Mouse (Mus musculus) inflammation-experienced regulatory T-cells, adult 6 months (primary cell): Measurements from ENCODE around the gene 1700012A03Rik. TPM values are rescaled to one million over a fixed set of nuclear protein-coding genes. Genes with fewer than 3 reads are reported as not detected.

Experiments used
- ATAC-seq: one replicate; pipeline ENCODE4 v1.8.0; 2017
- polyA plus RNA-seq, 3 experiments: library from polyadenylated mRNA; unstranded; fragments of 100-300 nt; shearing (Covaris generic); gene quantifications; one replicate each; pipeline ENCODE4 v1.2.1; 2017

Gene 1700012A03Rik
- not detected for polyA plus RNA-seq

DNA sequence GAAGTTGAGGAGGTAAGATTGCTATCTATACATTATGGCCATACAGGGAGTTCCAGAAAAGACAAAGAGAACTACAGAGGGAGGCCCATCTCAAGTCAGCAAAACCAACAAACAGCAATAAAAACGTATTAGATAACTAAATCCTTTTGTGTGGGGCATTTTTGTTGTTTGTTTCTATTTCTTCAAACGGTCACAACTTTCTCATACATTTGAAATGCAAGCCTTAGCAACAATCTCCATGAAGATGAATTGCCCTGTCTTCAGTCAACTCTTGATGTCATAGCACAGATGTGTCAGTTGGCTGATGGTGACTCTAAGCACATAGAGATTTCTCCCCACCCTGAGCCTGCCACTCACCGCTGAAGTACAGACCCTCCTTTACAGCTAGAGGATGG lies at the start of gene 1700012A03Rik:
1700012A03Rik (plus strand) TSS at position 296 of the 395 bp plus-strand sequence.
- no peak for ATAC-seq

DNA sequence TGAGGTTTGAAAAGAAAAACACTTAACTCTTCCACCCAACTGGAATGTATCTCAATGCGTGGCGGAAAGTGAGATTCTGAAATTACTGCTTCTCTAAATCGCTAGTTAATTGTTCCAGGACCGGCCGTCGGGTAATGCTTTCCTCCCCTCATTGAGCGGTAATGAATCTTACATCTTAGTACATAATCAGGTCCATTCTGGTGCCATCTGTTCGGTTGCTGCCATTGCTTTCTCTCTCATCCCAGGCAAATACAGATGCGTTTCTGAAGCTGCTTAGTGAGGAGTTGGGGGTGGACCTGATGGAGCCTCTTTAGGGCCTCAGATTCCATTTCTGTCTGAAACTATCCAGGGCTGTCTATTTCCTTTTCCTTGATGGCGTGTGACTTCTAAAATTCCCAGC lies 45.8 kb upstream of the 1700012A03Rik start:
- ATAC-seq: no peak

DNA sequence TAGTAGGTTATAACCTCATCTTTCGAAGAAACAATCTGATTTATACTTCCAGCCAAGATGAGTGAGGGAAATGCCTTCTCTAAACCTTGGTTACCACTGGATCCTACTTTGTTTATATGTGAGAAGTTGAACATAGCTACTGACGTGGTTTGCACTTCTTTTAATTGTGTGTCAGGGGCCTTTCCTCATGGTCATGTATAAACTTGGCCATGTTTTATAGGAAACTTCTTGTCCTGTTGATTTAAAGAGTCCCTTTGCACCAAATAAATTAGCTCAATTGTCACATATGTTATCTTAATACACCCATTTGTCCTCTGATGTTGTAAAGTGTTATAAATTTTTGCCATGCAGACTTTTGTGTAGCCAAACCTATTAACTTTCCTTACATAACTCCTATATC lies 44.1 kb upstream of the 1700012A03Rik start:
- ATAC-seq: no peak

GRCm38 (mm10) chr6:32006382-32006781 lies 43.7 kb upstream of the 1700012A03Rik start:
- no peak for ATAC-seq

GRCm38 (mm10) chr6:32007336-32007735 lies 42.7 kb upstream of the 1700012A03Rik start:
- no peak for ATAC-seq

DNA sequence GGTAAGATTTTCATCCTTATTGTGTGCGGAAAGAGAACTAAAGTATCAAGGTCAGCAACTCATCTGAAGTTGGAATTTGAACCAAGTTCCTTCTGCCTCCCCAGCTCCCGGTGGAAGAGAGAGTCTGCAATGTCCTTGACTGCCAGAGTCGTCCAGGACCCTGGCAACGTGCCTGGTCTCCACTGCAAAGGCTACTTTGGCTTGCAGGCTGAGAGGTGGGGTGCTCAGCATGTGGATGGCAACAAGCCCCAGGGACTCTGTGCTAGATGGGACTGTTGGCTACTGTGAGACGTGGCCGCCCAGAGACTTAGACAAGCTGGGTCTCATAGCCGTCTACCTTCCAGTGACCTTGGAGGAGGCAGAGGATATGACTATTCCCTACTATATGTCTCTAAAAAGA lies 33.2 kb upstream of the 1700012A03Rik start:
- ATAC-seq: no peak

GRCm38 (mm10) chr6:32017406-32018104 lies 32.5 kb upstream of the 1700012A03Rik start:
- ATAC-seq: no peak

- no peak for ATAC-seq
These were observed 32.0 kb upstream of the 1700012A03Rik start for GRCm38 (mm10) chr6:32018105-32018446.

DNA sequence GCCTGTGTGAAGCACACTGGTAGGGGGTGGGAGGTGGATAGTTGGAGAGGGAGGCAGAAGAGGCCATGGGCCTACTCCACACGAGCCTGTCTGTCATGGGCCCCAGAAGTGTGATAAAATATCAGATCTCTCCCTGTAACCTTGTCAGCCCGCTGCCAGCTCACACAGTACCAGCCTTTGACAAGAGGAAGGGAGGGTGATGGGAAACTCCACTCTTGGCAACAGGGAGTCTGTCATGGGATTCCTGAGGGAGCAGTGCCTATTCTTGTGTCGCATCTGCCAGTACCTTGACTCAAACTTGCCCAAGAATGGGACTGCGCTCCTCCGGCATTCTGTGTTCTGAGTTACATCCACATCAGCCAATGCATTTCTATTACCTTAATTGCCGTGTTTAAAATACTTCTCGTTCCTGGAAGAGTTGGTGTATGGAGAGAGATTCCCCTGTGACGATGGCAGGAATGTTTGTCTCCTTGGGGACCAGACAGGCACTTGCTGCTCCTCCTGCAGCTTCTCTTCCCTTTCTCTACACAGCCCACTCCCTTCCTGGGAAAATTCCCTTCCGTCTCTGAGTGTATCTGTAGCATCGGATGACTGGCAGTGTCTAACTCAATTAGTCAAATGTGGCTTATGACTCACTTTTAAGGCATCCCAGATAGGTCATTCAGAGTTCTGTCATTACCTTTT lies 28.1 kb upstream of the 1700012A03Rik start:
- ATAC-seq: no peak

DNA sequence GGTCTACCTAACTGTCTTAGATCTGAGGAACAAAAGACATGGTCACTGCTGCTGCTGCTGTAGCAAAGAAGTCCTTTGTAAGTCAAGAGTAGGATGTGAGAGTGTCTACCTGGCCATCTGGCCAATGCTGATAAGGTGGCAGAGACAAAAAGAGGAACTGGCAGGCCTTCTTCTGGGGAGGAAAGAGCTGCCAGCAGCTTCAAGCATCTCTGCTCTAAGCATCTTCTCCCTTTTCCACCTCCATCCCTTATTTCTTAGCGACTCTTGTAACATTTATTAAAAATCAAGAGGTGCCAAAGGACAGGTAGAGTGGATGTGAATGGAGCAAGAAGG lies 27.5 kb upstream of the 1700012A03Rik start:
- ATAC-seq: no peak

DNA sequence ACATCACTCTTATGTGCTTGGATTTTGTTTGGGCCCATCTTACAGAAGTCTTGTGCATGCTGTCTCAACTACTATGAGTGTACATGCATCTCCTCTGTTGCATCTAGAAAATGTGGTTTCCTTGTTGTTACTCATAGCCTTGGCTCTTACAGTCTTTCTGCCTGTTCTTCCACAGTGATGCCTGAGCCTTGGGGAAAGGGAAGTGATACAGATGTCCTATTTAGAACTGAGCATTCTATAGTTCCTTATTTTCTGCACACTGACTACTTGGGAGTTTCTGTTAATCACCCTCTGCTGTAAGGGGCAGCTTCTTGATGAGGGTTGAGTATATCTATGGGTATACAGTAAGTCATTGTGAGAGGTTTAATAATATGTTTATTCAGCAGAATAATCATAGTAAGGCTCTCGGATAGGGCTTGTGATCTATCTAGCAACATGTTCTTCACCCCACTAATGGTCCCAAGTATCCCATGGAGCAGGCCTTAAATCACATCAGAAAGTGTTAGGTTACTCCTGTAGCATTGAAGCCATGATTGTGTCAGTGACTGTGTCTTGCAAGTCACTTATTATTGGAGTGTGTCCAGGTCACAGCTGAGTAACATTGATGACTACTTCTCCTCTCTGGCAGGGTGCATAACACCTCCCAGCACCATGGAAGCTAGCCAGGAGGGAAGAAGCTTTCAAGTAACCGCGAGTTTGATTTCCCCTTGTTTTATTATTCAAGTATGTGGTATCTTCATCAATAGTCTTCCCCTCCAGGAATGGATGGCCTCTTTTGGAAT lies 21.6 kb upstream of the 1700012A03Rik start:
- no peak for ATAC-seq

GRCm38 (mm10) chr6:32034226-32034625 lies 15.8 kb upstream of the 1700012A03Rik start:
- no peak for ATAC-seq

DNA sequence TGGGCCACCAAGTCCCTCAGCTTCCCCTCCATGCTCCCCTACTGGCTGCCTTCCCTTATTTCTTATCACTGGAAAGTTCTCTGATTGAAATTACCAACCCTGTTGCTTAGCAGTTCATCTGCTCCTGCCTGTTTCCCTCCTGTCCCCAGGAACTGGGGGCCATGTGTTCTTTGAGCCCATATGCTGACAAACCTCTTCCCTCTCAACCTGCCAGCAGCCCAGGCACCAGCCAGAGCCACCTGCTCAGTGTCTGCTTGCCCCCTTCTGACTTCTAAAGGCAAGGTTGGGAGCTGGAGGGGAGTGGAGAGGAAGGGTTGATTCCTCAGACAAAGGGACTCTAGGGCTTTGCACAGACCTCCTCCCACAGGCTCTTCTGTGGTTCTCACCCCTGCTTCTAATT lies 4.7 kb upstream of the 1700012A03Rik start:
- no peak for ATAC-seq

GRCm38 (mm10) chr6:32049256-32049950 lies 643 bp upstream of the 1700012A03Rik start:
- no peak for ATAC-seq

GRCm38 (mm10) chr6:32052135-32052915 lies 2.3 kb downstream of the 1700012A03Rik start:
- ATAC-seq: no peak

DNA sequence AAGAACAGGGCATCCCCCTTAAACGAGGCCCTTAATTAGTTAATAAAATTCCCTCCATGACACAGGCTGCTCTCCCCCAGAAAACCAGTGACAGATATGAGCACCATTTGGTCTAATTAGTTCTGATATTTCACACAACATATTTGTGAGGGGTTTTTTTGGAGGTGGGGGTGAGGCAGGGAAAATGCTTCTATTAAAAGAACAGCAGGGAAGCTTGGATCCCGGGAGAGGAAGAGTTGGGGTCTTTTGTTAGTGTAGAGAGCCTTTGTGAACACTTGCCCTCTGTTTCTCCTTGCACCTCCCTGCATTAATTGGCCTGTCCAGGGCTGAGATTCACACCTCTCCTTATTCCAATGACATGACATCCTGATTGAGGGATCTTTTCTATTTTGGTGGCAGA lies 6.5 kb downstream of the 1700012A03Rik start:
- ATAC-seq: no peak

GRCm38 (mm10) chr6:32058571-32058970 lies 8.5 kb downstream of the 1700012A03Rik start:
- no peak for ATAC-seq

GRCm38 (mm10) chr6:32060641-32061040 lies 10.6 kb downstream of the 1700012A03Rik start:
- no peak for ATAC-seq

GRCm38 (mm10) chr6:32061266-32061665 lies 11.2 kb downstream of the 1700012A03Rik start:
- no peak for ATAC-seq

DNA sequence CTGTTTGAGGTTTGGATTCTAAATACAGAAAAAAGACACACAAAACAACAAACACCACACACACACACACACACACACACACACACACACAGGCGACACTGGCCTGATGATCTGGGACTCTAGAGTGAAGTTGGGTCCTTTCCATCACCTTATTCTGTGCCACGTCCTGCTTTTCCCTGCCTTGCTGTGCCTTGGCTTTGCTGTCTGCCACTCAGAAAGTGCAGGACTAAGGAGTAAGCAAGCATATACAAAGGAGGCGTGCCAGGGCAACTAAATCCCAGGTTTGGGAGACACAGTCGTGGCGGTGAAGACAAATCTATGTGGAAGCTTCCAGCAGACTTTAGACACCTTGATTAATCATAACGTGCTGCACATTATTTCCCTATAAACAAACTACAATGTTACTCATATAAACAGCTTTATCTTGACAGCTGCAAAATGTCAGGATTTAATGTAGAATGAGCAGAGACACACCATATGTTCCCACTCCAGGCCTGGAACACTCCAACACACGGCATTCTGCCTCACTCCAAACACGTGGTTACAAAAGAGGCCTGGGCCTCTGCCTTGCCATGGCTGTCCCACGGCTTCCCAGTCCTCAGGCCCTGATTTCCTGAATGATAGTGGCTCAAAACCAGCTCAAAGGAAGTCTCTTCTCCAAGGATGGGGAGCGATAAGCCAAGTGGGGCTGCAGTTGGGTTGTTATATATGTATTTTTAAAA lies 15.9 kb downstream of the 1700012A03Rik start:
- no peak for ATAC-seq

DNA sequence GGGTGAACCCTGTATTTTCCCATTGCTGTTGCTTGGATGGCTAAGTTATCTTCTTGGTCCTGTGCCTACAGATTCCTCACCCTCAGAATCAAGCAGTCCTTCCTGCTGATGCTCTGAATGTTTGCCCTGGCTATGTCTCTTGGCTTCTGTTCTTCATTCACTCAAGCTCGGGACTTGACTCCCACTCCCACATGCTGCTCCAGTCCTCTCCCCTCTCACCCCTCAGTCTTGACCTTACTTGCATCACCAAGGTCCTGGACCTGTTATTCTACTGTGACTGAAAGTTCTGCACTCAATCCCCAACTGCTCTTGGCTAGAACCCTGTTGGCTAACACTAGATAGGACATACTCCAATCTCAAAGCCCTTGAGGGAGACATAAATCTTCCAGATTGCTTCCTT lies 22.1 kb downstream of the 1700012A03Rik start:
- no peak for ATAC-seq

GRCm38 (mm10) chr6:32093312-32093711 lies 43.3 kb downstream of the 1700012A03Rik start:
- ATAC-seq: no peak
